Mouse (Mus musculus): ENCODE measurements around the gene Nrxn3.

- TF ChIP-seq CTCF (IDR thresholded peaks at IDR 0.05; ENCODE audit: borderline replicate concordance, control insufficient read depth, extremely low read depth, insufficient read depth, low read length, poor library complexity) = no peak
- TF ChIP-seq POLR2A (IDR thresholded peaks at IDR 0.05; ENCODE audit: control insufficient read depth, extremely low read depth, insufficient read depth, low read length, poor library complexity) = no peak
Measured at GRCm38 (mm10) chr12:90229062-90229461, 1506.4 kb downstream of the Nrxn3 start.

Measured in thymus, adult 2 months (tissue).